Mouse (Mus musculus) small intestine, adult 2 months (tissue): ENCODE data around the gene Fbxo47.

Source experiments
- CTCF ChIP-seq: fragments of 200-500 bp; IDR thresholded peaks from 2 replicates; pipeline ENCODE4 v1.5.1; 2012; ENCODE audit warnings: low read depth, mild to moderate bottlenecking, control low read depth, inconsistent platforms, low read length, moderate library complexity, mixed read lengths; ENCODE audit not compliant: insufficient replicate concordance, insufficient read length; ENCODE audit errors: extremely low read depth
- POLR2A ChIP-seq: fragments of 200-500 bp; IDR thresholded peaks from 2 replicates; pipeline ENCODE4 v1.6.1; 2012; ENCODE audit warnings: low read depth, mild to moderate bottlenecking, control low read depth, inconsistent platforms, low read length, moderate library complexity

GRCm38 (mm10) chr11:97840135-97840490 lies 43.8 kb downstream of the Fbxo47 start:
- TF ChIP-seq CTCF (no peak), POLR2A (no peak)
